Mouse (Mus musculus) MEL (cell line): ENCODE measurements around the gene Trir. TPM values are rescaled to one million over a fixed set of nuclear protein-coding genes. Genes with fewer than 3 reads are reported as not detected.

Experiments used
- DNase-seq: peaks from one replicate; pipeline ENCODE4 v3.0.0; 2011; ENCODE audit warnings: low read depth, low spot score
- H3K27ac ChIP-seq: 2 replicates; pipeline ENCODE4 v1.5.1; 2012; ENCODE audit warnings: low read depth, mild to moderate bottlenecking, control low read depth, low read length, moderate library complexity; ENCODE audit not compliant: control insufficient read depth
- H3K27me3 ChIP-seq, 2 experiments: fragments of 150-350 bp in 1 of 2; sonication (generic) in 1 of 2; 2 replicates each; pipeline ENCODE4 v1.6.1; 2012; ENCODE audit warnings: low read length in 2 of 2, mild to moderate bottlenecking in 2 of 2, improper control_type of control experiment in 1 of 2, moderate library complexity in 1 of 2; ENCODE audit not compliant: insufficient read depth in 2 of 2, control insufficient read depth in 1 of 2
- H3K36me3 ChIP-seq, 2 experiments: 2 replicates each; pipeline ENCODE4 v1.6.1; 2012 to 2014; ENCODE audit warnings: low read length in 2 of 2, improper control_type of control experiment in 1 of 2, inconsistent platforms in 1 of 2, mild to moderate bottlenecking in 1 of 2; ENCODE audit not compliant: insufficient read depth in 2 of 2, control insufficient read depth in 1 of 2
- H3K4me1 ChIP-seq, 2 experiments: fragments of 150-350 bp in 1 of 2; sonication (generic) in 1 of 2; 2 replicates each; pipeline ENCODE4 v1.6.1; 2012; ENCODE audit warnings: low read length in 2 of 2, improper control_type of control experiment in 1 of 2, mild to moderate bottlenecking in 1 of 2; ENCODE audit not compliant: insufficient read depth in 2 of 2, control insufficient read depth in 1 of 2
- H3K4me3 ChIP-seq, 2 experiments: fragments of 150-350 bp in 1 of 2; sonication (generic) in 1 of 2; 2 replicates each; pipeline ENCODE4 v1.5.1; 2012; ENCODE audit warnings: low read depth in 2 of 2, low read length in 2 of 2, mild to moderate bottlenecking in 2 of 2, moderate library complexity in 2 of 2, control low read depth in 1 of 2, improper control_type of control experiment in 1 of 2; ENCODE audit not compliant: control insufficient read depth in 1 of 2, insufficient read depth in 1 of 2
- H3K79me2 ChIP-seq: 2 replicates; pipeline ENCODE4 v1.6.1; 2012; ENCODE audit warnings: mild to moderate bottlenecking, low read length, moderate library complexity; ENCODE audit not compliant: control insufficient read depth, poor library complexity, insufficient read depth
- H3K9ac ChIP-seq: 2 replicates; pipeline ENCODE4 v1.6.1; 2012; ENCODE audit warnings: low read depth, mild to moderate bottlenecking, control low read depth, low read length, moderate library complexity; ENCODE audit not compliant: control insufficient read depth, poor library complexity, severe bottlenecking
- H3K9me3 ChIP-seq: fragments of 150-350 bp; sonication (generic); replicated peaks from 2 replicates; pipeline ENCODE4 v1.6.1; 2012; ENCODE audit warnings: mild to moderate bottlenecking, low read length, improper control_type of control experiment, moderate library complexity; ENCODE audit not compliant: insufficient read depth
- CHD2 ChIP-seq: IDR thresholded peaks from 2 replicates; pipeline ENCODE4 v1.6.1; 2011; ENCODE audit warnings: low read length, improper control_type of control experiment
- E2F4 ChIP-seq: IDR thresholded peaks from 2 replicates; pipeline ENCODE4 v1.6.1; 2011; ENCODE audit warnings: low read depth, low read length, improper control_type of control experiment, borderline replicate concordance
- ELF1 ChIP-seq: IDR thresholded peaks from 2 replicates; pipeline ENCODE4 v1.6.1; 2014; ENCODE audit warnings: low read depth, mild to moderate bottlenecking, inconsistent platforms, low read length, improper control_type of control experiment, moderate library complexity
- ETS1 ChIP-seq: IDR thresholded peaks from 2 replicates; pipeline ENCODE4 v1.6.1; 2012; ENCODE audit warnings: low read depth, mild to moderate bottlenecking, inconsistent platforms, low read length, improper control_type of control experiment, moderate library complexity
- GABPA ChIP-seq: IDR thresholded peaks from 2 replicates; pipeline ENCODE4 v1.6.1; 2012; ENCODE audit warnings: low read depth, mild to moderate bottlenecking, inconsistent platforms, low read length, improper control_type of control experiment, moderate library complexity
- GATA1 ChIP-seq: IDR thresholded peaks from 2 replicates; pipeline ENCODE4 v1.6.1; 2011; ENCODE audit warnings: low read depth, low read length, improper control_type of control experiment
- HCFC1 ChIP-seq: IDR thresholded peaks from 2 replicates; pipeline ENCODE4 v1.6.1; 2012; ENCODE audit warnings: low read depth, mild to moderate bottlenecking, inconsistent platforms, low read length, improper control_type of control experiment, moderate library complexity
- MAZ ChIP-seq: IDR thresholded peaks from 2 replicates; pipeline ENCODE4 v1.6.1; 2012; ENCODE audit warnings: low read depth, mild to moderate bottlenecking, inconsistent platforms, low read length, improper control_type of control experiment
- MEF2A ChIP-seq: IDR thresholded peaks from 2 replicates; pipeline ENCODE4 v1.6.1; 2014; ENCODE audit warnings: low read depth, mild to moderate bottlenecking, inconsistent platforms, low read length, improper control_type of control experiment; ENCODE audit not compliant: poor library complexity, insufficient replicate concordance, severe bottlenecking; ENCODE audit errors: extremely low read depth
- MYB ChIP-seq: IDR thresholded peaks from 2 replicates; pipeline ENCODE4 v1.6.1; 2011; ENCODE audit warnings: mild to moderate bottlenecking, low read depth, low read length, improper control_type of control experiment
- MYC ChIP-seq: IDR thresholded peaks from 2 replicates; pipeline ENCODE4 v1.6.1; 2011; ENCODE audit warnings: low read depth, mild to moderate bottlenecking, low read length, improper control_type of control experiment, moderate library complexity
- NRF1 ChIP-seq: IDR thresholded peaks from 2 replicates; pipeline ENCODE4 v1.6.1; 2014; ENCODE audit warnings: low read depth, mild to moderate bottlenecking, inconsistent platforms, low read length, improper control_type of control experiment, moderate library complexity; ENCODE audit not compliant: poor library complexity, insufficient read depth, severe bottlenecking
- POLR2AphosphoS2 ChIP-seq: IDR thresholded peaks from 2 replicates; pipeline ENCODE4 v1.6.1; 2011; ENCODE audit warnings: low read length, improper control_type of control experiment
- POLR2AphosphoS5 ChIP-seq: IDR thresholded peaks from 2 replicates; pipeline ENCODE4 v1.6.1; 2012; ENCODE audit warnings: low read depth, borderline replicate concordance, mild to moderate bottlenecking, inconsistent platforms, low read length, moderate library complexity, mixed read lengths
- RAD21 ChIP-seq: IDR thresholded peaks from 2 replicates; pipeline ENCODE4 v1.6.1; 2011; ENCODE audit warnings: mild to moderate bottlenecking, low read depth, low read length, improper control_type of control experiment
- RCOR1 ChIP-seq: IDR thresholded peaks from 2 replicates; pipeline ENCODE4 v1.6.1; 2012; ENCODE audit warnings: low read depth, mild to moderate bottlenecking, inconsistent platforms, low read length, improper control_type of control experiment
- SIN3A ChIP-seq: IDR thresholded peaks from 2 replicates; pipeline ENCODE4 v1.6.1; 2012; ENCODE audit warnings: low read length, improper control_type of control experiment, inconsistent platforms
- TBP ChIP-seq: IDR thresholded peaks from 2 replicates; pipeline ENCODE4 v1.8.0; 2011; ENCODE audit warnings: low read depth, low read length, improper control_type of control experiment
- TCF12 ChIP-seq: IDR thresholded peaks from 2 replicates; pipeline ENCODE4 v1.6.1; 2014; ENCODE audit warnings: low read depth, mild to moderate bottlenecking, inconsistent platforms, low read length, improper control_type of control experiment, moderate library complexity
- UBTF ChIP-seq: IDR thresholded peaks from 2 replicates; pipeline ENCODE4 v1.6.1; 2012; ENCODE audit warnings: low read depth, mild to moderate bottlenecking, inconsistent platforms, low read length, improper control_type of control experiment, moderate library complexity, borderline replicate concordance; ENCODE audit not compliant: insufficient read depth
- USF1 ChIP-seq: IDR thresholded peaks from 2 replicates; pipeline ENCODE4 v1.6.1; 2014; ENCODE audit warnings: low read depth, mild to moderate bottlenecking, inconsistent platforms, low read length, improper control_type of control experiment, moderate library complexity
- USF2 ChIP-seq, 2 experiments: IDR thresholded peaks; 2 replicates each; pipeline ENCODE4 v1.6.1; 2011 to 2012; ENCODE audit warnings: improper control_type of control experiment in 2 of 2, low read length in 2 of 2, borderline replicate concordance in 1 of 2, inconsistent platforms in 1 of 2, low read depth in 1 of 2, mild to moderate bottlenecking in 1 of 2; ENCODE audit not compliant: insufficient read depth in 1 of 2
- ZC3H11A ChIP-seq: IDR thresholded peaks from 2 replicates; pipeline ENCODE4 v1.6.1; 2012; ENCODE audit warnings: low read depth, mild to moderate bottlenecking, inconsistent platforms, low read length, improper control_type of control experiment
- ZKSCAN1 ChIP-seq: IDR thresholded peaks from 2 replicates; pipeline ENCODE4 v1.6.1; 2012; ENCODE audit warnings: low read depth, mild to moderate bottlenecking, inconsistent platforms, low read length, improper control_type of control experiment, moderate library complexity
- ZMIZ1 ChIP-seq: IDR thresholded peaks from 2 replicates; pipeline ENCODE4 v1.6.1; 2012; ENCODE audit warnings: low read depth, mild to moderate bottlenecking, inconsistent platforms, low read length, improper control_type of control experiment, moderate library complexity
- ZNF384 ChIP-seq: IDR thresholded peaks from 2 replicates; pipeline ENCODE4 v1.6.1; 2012; ENCODE audit warnings: low read depth, mild to moderate bottlenecking, inconsistent platforms, low read length, improper control_type of control experiment
- polyA plus RNA-seq, 2 experiments: library from polyadenylated mRNA; stranded (reverse) in 1 of 2; unstranded in 1 of 2; fragments of >175 nt in 1 of 2; fragments of >200 nt in 1 of 2; gene quantifications; 2 replicates each; pipeline versions ENCODE4 v1.2.1 to v1.2.4; 2012; ENCODE audit warnings: low replicate concordance in 2 of 2, low read depth in 1 of 2; ENCODE audit not compliant: insufficient read length in 2 of 2, insufficient read depth in 1 of 2, missing spikeins in 1 of 2
- total RNA-seq: library from RNA; depleted of rRNA; stranded (reverse); fragments of 300-350 nt; gene quantifications from 2 replicates; pipeline ENCODE4 v1.2.3, GENCODE M21; 2012

Trir gene
- total and polyA plus RNA-seq, 3 experiments: 264 to 442 (median 283) TPM

DNA sequence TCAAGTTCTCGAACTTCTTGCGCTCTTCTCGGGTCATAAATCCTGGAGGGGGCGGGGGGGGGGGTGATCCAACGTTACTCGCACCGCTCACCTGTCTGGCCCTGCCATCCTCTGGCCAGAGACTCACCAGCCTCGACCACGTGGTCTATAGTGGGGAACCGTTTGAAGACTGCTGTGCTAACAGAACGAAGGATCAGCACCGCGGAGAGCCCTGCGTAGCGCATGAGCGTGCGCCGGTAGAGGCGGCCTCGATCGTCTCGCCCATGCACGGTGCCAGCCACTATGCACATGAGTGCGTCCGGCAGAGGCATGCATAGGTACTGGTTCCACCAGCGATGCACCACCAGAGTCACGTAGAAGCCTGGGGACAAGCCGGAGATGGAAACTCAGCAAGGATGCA lies 15.4 kb upstream of the Trir start:
- Histone ChIP-seq H3K4me1 (no peaks in the 10 kb centered on the region), H3K27me3 (no peaks in the 10 kb centered on the region), H3K4me3 (no peak overlapping the region), H3K9ac (no peak overlapping the region), H3K27ac (no peak overlapping the region), H3K9me3 (no peaks in the 10 kb centered on the region), H3K36me3 (no peaks in the 10 kb centered on the region), H3K79me2 (no peaks in the 10 kb centered on the region)
- no peak for TF ChIP-seq MYB
- TF ChIP-seq RAD21: no peak
- no peak for TF ChIP-seq NRF1
- TF ChIP-seq MEF2A: no peak
- no peak for TF ChIP-seq GABPA
- TF ChIP-seq TCF12: no peak
- TF ChIP-seq UBTF: no peak
- TF ChIP-seq ZNF384: no peak
- TF ChIP-seq MAZ: no peak
- TF ChIP-seq E2F4: no peak
- no peak for TF ChIP-seq POLR2AphosphoS2
- TF ChIP-seq SIN3A: no peak
- TF ChIP-seq ZKSCAN1: no peak
- TF ChIP-seq GATA1: no peak
- no peak for DNase-seq

DNA sequence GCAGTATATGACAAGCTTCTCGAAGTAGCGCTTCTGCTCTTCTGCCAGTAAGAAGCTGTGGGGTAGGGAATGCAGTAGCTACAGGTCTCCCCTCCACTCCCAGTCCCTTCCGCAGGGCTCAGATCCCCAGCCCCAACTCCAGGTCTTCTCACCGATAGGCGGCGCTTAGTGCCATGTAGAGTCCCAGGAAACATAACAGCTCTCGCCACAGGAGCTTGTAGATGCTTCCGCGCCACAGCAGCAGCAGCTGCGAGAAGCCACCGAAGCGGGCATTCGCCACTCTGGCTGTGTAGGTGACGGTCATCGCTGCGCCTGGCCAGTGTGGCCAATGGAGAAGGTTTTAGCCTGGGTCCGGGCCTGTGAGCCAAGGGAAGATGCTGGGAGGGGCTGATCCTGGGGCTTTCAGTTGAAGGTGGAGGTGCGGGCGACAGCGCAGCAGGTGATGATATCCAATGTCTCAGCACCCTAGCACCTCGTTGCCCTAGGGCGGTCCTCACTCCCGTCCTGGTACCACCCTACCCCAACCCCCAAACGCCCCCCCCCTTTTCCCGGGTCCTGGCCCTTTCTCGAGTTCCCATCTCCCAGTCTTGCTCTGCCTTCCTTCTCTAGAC lies 13.3 kb upstream of the Trir start:
- Histone ChIP-seq H3K9me3 (no peaks in the 10 kb centered on the region), H3K27ac (no peak overlapping the region), H3K4me1 (no peaks in the 10 kb centered on the region), H3K79me2 (no peaks in the 10 kb centered on the region), H3K36me3 (no peaks in the 10 kb centered on the region), H3K4me3 (no peak overlapping the region), H3K27me3 (no peaks in the 10 kb centered on the region), H3K9ac (no peak overlapping the region)
- TF ChIP-seq POLR2AphosphoS2 (no peak), USF2 (IDR thresholded peaks at IDR 0.05; ENCODE audit: borderline replicate concordance in 1 of 2, insufficient read depth in 1 of 2, low read depth in 1 of 2, low read length in 2 of 2) (no peak), USF1 (no peak), POLR2AphosphoS5 (no peak), TBP (no peak), CHD2 (no peak), ETS1 (no peak), HCFC1 (no peak), ZMIZ1 (no peak), RCOR1 (no peak), MAZ (no peak), GATA1 (no peak), MEF2A (no peak), ELF1 (no peak), MYC (no peak), ZC3H11A (no peak), UBTF (no peak), TCF12 (no peak)
- DNase-seq: no peak
